Mouse (Mus musculus): ENCODE measurements around the gene Trmt1.

Gene Trmt1

GRCm38 (mm10) chr8:84686191-84687002 lies at the start of gene Trmt1:
Gene Trmt1 (plus strand): TSS chr8:84686307.
- DNase-seq (ENCODE audit: extremely low spot score), result peak; percentile 22

DNA sequence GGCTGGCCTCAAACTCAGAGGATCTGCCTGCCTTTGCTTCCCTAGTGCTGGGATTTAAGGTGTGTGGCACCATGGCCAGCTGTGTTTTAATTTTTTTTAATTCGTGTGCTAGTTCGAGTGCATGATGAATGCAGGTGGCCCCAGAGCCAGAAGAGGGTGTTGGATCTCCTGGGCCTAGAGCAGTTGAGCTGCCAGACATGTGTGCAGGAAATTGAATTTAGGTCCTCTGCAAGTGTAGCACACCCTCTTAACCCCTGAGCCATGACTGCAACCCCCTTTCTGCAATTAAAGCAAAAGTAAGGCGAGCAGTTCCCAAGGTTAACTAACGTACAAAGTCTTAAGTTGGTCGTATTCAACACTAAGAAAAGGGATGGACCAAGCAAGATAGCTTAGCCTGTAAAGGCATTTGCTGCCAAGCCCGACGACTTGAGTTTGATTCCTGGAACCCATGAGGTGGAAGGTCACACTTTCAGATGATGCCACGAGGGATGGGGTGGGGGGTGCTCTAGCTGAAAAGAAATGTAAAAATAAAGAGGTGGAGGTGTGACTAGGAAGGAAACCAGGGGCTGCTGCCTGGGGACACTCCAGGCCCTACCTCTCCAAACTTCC lies 48.1 kb upstream of the Trmt1 start:
- no peak for DNase-seq (ENCODE audit: extremely low spot score)

DNA sequence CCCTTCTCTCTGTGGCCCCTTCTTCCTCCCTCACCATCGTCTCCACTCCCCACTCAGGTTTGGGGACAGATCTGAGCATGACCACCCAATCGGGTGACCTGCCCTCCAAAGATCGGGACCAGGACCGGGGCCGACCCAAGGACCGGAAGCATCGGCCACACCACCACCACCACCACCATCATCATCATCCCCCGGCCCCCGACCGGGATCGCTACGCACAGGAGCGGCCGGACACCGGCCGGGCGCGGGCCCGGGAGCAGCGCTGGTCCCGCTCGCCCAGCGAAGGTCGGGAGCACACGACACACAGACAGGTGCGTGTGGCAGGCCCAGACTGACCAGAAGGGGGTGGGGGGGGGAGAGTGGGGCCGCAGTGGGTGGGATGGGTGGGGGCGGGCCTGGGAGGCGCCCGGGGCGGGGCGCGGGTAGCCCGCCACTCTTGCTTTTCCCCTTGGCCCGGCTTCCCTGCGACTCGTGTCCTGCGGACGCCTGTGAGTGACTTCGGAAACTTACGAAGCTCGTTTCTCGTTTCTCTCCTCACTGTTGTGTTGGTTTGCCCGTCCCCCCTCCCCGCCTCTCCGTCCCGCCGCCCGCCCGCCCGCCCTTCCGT lies 47.4 kb upstream of the Trmt1 start:
- DNase-seq (ENCODE audit: extremely low spot score), result peak; percentile 60

DNA sequence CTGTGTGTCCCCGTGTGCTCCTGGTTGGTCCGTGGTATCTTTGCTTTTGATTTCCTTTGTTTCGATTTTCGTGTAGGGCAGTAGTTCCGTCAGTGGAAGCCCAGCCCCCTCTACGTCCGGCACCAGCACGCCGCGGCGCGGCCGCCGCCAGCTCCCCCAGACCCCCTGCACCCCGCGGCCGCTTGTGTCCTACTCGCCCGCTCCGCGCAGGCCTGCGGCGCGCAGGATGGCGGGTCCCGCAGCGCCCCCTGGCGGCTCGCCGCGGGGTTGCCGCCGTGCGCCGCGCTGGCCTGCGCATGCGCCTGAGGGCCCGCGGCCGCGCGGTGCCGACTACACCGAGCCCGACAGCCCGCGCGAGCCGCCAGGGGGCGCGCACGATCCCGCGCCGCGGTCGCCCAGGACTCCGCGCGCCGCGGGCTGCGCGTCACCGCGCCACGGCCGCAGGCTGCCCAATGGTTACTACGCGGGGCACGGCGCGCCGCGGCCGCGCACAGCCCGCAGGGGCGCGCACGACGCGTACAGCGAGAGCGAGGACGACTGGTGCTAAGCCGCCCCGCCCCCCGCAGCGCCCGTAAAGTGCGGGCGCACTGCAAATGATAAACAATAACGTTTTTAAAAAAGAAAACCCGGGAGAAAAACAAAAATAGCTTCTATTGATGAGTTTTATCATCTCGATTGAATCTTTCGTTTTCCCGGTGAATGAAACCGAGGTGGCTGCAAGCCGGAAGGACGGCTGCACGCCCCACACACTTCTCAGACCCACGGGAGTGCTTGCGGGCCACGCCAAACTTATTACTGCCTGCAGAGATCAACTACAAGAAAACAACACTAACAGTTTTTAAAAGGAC lies 46.7 kb upstream of the Trmt1 start:
- peak; percentile 91 for DNase-seq (ENCODE audit: extremely low spot score)

DNA sequence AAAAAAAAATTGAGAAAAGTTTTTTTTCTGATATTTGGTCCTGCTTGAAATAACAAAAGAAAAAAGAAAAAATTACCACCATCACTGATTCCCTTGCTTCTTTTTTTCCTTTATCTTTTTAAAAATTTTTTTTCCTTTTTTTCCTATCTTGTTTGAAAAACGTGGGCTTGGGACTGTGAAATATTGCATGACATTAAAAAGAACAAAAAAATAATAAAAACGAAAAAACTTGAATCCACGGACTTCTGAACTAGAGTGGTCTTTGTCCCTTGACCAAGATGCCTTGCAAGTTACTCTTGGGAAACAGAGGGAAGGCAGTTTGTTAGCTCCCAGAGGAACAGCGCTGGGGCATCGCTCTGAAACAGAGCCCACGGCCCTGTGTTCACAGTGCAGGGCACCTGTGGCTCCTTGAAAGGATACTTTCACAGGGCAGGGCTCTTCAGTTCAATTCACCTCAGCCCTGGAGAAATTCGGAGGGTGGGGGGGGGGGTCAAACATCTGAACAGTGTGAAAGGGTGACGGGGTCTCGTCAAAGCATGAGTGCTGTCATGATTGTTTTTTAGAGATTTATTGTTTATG lies 46.0 kb upstream of the Trmt1 start:
- no peak for DNase-seq (ENCODE audit: extremely low spot score)

- DNase-seq (ENCODE audit: extremely low spot score), result no peak
Measured at GRCm38 (mm10) chr8:84640617-84641294, 45.4 kb upstream of the Trmt1 start.

GRCm38 (mm10) chr8:84641578-84642361 lies 44.3 kb upstream of the Trmt1 start:
- no peak for DNase-seq (ENCODE audit: extremely low spot score)

DNA sequence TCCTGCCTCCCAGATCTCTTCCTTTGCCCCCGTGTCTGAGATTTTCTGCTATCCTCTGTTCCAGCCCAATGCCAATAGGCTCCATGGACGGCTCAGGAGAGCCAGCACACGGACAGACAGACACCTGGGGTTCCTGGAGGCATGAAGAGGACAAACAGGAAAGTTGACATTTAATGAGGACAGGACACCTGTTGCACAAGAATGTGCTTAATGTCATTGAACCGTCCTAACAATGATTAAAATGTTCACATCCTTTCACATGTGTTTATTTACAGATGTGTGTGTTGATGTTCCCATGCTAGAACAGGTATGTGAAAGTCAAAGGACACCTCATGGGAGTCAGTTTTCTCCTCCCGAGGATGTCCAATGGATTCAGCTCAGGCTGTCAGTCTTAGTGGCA lies 43.1 kb upstream of the Trmt1 start:
- no peak for DNase-seq (ENCODE audit: extremely low spot score)

- no peak for DNase-seq (ENCODE audit: extremely low spot score)
Measured at GRCm38 (mm10) chr8:84646800-84647199, 39.3 kb upstream of the Trmt1 start.

- DNase-seq (ENCODE audit: extremely low spot score), result peak; percentile 87
Measured at GRCm38 (mm10) chr8:84647461-84647901, 38.6 kb upstream of the Trmt1 start.

DNA sequence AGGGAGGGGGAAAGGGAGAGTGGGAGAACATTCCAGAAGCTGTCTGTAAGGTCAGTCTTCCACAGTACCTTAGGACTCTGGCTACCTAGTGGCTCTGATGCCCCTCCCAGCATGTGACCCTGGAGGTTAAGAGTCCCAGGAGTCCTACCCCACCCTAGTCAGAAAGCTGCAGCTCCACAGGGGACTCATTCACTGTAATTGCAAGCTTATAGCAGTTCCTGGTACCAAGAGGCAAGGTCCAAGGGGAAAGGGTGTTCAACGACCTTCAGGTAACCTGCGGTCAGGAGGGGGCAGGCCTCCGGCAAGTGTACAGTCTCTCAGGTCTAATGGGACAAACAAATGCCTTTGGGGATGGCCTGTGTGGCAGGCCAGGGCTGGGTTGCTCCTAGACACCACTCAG lies 35.9 kb upstream of the Trmt1 start:
- no peak for DNase-seq (ENCODE audit: extremely low spot score)

DNA sequence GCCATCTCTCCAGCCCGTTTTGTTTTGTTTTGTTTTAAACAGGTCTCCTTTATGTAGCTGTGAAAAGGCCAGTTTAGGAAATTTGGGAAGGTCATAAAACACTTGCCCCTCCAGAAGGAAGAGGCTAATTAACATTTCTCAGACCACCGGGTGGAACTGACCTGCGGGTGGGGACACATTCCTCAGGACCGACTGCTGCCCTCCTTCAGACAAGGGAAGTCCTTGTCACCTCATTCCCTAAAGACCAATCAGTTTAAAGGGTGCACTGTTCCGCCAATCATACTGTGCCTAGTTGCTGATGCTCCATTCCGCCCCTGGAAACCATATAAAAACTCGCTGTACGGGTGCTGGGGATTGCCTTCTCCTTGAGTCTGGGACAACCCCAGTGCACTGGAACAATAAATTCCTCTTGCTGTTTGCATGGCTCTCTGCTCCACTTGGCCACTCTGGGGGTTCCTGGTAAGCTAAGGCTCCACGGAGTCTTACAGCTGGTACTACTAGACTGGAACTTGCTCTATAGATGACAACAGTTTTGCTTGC lies 32.9 kb upstream of the Trmt1 start:
- DNase-seq (ENCODE audit: extremely low spot score), result no peak

DNA sequence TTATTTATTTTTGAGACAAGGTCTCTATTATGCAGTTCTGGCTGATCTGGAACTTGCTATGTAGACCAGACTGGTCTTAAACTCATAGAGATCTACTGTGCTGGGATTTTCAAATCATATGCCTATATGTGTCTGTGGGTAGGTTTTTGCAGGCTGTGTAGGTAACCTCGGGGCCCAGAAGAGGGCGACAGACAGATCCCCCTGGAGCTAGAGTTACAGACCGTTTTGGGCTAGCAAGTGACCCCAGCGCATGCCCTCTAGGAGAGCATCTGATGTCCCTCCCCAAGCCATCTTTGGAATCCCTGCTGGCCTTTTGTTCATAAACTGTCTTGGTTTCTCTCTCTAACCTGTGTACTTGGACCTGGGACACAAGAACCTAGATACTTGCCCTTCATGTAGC lies 31.5 kb upstream of the Trmt1 start:
- DNase-seq (ENCODE audit: extremely low spot score), result peak; percentile 56

DNA sequence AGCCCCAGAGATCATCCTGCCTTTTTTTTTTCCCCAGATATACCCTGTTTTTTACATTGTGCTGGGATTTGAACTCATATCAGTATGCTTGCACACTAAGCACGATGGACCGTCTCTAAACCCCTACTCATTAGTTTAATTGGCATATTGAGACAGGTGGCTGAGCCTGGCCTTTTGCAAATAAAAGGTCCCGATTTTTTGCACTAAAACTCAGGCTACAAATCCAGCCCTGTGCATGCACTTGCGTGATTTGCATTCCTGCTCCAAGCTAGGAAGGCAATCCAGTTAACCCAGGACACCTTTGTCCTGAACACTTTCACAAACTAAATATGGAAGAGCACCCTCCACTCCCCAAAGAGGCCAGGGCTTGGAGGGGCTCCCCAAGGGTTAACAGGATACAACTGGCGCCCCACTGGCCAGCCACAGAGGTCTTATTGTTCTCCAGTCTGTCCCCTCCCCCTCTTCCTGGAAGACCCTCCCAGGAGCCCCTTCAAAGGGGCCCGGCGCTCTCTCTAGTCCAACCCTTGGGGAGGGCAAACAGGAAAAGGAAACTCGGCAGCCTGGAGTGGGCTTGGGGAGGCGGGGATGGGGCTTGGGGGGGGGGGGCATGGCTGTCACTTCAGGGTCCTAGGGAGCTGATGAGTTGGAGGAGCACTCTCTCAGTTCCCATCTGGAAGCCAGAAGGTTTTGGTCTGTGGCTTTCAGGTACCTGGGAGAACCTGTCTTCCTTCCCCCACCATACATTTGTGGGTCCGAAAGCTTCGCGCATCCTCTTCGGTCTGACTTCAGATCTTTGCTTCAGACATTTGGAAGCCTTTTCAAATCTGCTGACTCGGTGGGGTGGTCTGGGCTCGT lies 30.5 kb upstream of the Trmt1 start:
- DNase-seq (ENCODE audit: extremely low spot score), result peak; percentile 89

DNA sequence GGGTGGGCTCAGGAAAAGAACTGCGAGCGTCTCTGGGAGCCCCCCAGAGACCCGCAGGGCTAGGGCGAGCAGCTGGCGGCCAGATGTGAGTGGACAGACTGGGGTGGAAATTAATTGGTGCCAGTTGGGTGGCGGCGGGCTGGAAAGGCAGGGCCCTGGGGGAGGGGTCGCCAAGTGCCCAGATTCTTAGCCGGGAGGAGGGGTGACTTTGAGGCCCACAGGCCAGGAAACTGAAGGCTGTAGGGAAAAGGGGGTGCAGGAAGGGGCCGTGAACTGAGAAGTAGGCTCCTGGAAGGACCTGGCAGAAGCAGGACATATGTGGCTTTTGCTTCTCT lies 29.9 kb upstream of the Trmt1 start:
- peak; percentile 88 for DNase-seq (ENCODE audit: extremely low spot score)

GRCm38 (mm10) chr8:84656641-84657126 lies 29.4 kb upstream of the Trmt1 start:
- DNase-seq (ENCODE audit: extremely low spot score), result peak; percentile 82

DNA sequence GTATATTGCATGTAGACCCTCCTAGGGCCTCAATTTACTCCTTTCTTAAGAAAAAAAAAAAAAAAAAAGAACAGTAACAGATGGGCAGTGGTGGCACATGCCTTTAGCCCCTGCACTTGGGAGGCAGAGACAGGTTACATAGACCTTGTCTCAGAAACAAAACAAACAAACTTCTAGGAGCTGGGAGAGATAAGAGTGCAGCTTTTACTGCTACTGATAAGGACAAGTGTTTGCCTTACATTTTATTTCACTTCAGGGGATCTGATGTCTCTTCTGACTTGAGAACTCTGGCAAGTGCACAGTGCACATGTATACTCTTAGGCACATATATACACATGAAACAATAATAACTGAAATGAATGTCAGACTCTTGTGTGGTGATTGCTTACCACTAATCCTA lies 28.9 kb upstream of the Trmt1 start:
- DNase-seq (ENCODE audit: extremely low spot score), result no peak

DNA sequence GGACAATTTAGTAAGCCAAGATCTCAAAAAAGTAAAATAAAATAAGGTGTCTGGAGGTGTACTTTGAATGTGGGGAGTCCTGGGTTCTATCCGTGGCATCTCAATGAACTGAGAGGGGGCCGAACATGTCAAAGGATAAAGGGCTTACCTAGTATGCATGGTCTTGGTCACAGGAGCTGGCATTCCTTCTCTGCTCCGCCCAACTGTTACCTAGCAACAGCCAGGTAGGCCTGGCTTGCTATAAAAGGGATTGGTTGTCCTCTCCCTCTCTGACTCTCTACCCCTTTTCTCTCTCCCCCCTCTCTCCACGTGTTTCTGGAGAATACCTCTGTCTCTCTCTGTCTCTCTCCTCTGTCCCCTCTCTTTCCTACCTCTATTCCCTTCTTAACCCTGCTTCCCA lies 28.4 kb upstream of the Trmt1 start:
- no peak for DNase-seq (ENCODE audit: extremely low spot score)

DNA sequence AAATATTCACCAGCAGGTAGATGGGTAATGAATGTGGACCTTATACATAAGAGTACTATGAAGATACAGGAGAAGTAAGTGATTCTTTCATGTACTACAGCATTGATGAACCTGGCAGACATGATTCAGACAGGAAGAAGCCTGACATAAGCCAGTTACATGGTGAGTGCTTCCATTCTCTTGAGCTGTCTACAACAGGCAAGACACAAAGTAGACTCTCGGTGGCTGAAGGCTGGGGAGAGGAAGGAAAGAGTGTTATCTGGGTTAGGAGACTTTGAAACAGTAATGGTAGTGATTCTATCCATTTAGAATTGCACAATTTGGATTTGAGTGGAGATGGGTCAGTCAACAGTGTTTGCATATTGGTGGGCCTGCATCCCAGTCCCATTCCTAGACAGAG lies 27.2 kb upstream of the Trmt1 start:
- DNase-seq (ENCODE audit: extremely low spot score), result no peak
